Mouse (Mus musculus): ENCODE measurements around the gene Prrt1.

The Prrt1 gene

GRCm38 (mm10) chr17:34649106-34649864 lies 20.0 kb downstream of the Prrt1 start:
- DNase-seq (ENCODE audit: low read depth, low spot score): no peak

GRCm38 (mm10) chr17:34650781-34651180 lies 21.4 kb downstream of the Prrt1 start:
- no peak for DNase-seq (ENCODE audit: low read depth, low spot score)

GRCm38 (mm10) chr17:34651507-34652221 lies 22.3 kb downstream of the Prrt1 start:
- DNase-seq (ENCODE audit: low read depth, low spot score): no peak

GRCm38 (mm10) chr17:34652546-34652945 lies 23.2 kb downstream of the Prrt1 start:
- DNase-seq (ENCODE audit: low read depth, low spot score): no peak

- DNase-seq (ENCODE audit: low read depth, low spot score): no peak
Observed at GRCm38 (mm10) chr17:34652985-34653384, 23.7 kb downstream of the Prrt1 start.

- DNase-seq (ENCODE audit: low read depth, low spot score): no peak
Observed at GRCm38 (mm10) chr17:34653746-34654285, 24.5 kb downstream of the Prrt1 start.

DNA sequence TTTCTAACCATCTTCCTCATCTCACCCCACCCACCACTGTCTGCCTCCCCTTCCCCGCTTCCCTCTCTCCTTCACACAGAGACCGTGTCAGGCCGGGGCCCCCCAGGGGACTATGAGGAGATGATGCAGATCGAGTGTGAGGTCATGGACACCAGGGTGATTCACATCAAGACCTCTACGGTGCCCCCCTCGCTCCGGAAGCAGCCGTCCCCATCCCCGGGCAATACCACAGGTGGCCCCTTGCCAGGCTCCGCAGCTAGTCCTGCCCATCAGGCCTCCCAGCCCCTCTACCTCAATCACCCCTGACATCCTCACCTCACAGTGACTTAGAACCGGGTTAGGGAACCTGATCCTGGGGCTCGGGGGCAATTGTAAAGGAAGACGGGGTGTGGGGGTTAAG lies 25.1 kb downstream of the Prrt1 start:
- DNase-seq (ENCODE audit: low read depth, low spot score): no peak

DNA sequence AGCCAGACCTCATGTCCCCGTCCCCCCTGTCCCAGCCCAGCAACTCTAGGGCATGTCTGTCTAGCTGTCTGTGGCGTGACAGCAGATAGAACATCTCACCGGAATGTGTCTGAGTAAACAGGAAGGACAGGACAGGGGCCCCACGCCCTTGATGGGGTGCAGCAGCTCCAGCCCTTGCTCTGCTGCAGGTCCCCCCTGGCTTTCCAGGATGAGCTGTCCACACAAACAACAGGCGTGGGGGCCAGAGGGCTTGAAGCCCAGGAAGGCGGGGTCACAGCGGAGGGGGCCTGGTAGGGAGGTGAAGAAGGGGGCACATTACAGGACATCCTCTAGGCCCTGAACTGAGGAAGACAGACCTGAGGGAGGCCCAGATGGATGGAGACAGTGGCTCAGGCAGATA lies 25.8 kb downstream of the Prrt1 start:
- DNase-seq (ENCODE audit: low read depth, low spot score): no peak

GRCm38 (mm10) chr17:34655581-34655991 lies 26.3 kb downstream of the Prrt1 start:
- no peak for DNase-seq (ENCODE audit: low read depth, low spot score)

DNA sequence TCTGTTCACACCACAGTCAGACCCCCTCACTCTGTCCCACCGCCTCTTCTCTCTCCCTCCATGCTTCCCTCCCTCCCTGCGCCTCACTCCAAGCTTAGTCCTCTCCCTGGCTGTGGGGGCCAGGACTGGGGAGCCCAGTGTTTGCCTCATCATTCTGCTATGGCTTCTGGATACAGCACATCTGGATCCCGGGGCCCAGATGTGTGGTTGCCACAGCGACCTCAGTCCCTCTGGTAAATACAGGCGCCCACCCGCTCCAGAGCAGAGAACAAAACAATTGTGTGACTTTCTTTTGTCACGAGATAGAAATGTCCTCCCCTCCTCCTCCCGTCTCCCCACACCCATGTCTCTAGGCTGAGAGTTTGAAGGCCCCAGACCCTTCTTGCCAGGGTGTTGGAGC lies 27.3 kb downstream of the Prrt1 start:
- DNase-seq (ENCODE audit: low read depth, low spot score): no peak

DNA sequence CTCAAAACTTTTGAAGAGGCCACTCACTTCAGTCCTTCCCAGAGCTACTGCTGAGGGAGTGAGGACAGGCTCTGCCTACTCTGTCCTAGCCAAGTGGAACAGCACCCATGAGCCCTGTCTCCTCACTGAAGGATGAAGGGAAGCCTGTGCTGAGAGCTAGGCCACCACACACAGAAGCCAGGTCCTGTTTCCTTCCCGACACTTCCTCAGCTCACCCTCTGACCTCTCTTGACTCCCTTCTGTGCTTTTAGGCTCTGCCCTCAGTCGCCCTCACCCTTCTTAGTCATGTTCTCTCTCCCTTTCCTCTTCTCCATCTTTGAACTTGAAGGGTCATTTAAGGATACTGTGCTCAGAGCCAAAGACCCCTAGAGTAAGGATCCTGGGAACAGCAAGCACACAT lies 27.9 kb downstream of the Prrt1 start:
- DNase-seq (ENCODE audit: low read depth, low spot score): no peak

GRCm38 (mm10) chr17:34658145-34658544 lies 28.8 kb downstream of the Prrt1 start:
- DNase-seq (ENCODE audit: low read depth, low spot score): no peak

GRCm38 (mm10) chr17:34658591-34658990 lies 29.3 kb downstream of the Prrt1 start:
- no peak for DNase-seq (ENCODE audit: low read depth, low spot score)

DNA sequence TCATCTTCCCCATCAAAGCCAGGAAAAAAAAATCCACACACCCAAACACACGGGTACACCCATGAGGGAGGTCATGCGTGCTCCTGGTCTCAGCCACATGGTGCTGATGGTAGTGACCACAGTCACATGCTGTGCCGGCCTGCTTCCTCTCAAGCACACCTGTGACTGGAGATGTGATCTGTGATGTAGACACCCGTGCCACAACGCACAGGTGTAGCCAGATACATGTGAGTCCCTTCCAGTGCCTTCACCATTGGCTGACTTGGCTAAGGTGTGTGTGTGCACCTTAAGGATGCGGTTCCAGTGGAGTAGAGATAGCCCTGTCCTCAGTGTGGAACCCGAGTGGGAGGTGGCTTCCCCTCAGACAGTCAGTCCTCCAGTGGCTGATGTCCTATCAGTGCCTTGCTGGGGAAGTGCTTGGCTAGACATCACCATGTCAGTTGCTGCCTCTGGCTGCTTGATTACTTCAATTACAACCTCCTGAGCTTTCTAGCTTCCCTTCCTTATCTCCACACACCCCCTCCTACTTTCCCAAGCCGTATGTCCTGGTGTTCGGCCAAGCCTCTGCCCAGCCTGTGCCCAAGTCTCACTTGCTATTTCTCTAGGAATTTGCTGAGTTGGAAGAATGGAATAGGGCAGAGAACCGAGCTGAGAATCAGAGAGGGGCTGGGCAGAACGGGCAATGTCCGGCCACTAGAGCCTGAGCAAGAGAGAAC lies 30.0 kb downstream of the Prrt1 start:
- DNase-seq (ENCODE audit: low read depth, low spot score): no peak

- no peak for DNase-seq (ENCODE audit: low read depth, low spot score)
Observed at GRCm38 (mm10) chr17:34659897-34660214, 30.5 kb downstream of the Prrt1 start.

GRCm38 (mm10) chr17:34660259-34660820 lies 31.0 kb downstream of the Prrt1 start:
- DNase-seq (ENCODE audit: low read depth, low spot score): no peak

- DNase-seq (ENCODE audit: low read depth, low spot score): no peak
Observed at GRCm38 (mm10) chr17:34661121-34661591, 31.8 kb downstream of the Prrt1 start.

- no peak for DNase-seq (ENCODE audit: low read depth, low spot score)
Observed at GRCm38 (mm10) chr17:34662468-34662867, 33.1 kb downstream of the Prrt1 start.

- DNase-seq (ENCODE audit: low read depth, low spot score): no peak
Observed at GRCm38 (mm10) chr17:34662978-34663377, 33.6 kb downstream of the Prrt1 start.

DNA sequence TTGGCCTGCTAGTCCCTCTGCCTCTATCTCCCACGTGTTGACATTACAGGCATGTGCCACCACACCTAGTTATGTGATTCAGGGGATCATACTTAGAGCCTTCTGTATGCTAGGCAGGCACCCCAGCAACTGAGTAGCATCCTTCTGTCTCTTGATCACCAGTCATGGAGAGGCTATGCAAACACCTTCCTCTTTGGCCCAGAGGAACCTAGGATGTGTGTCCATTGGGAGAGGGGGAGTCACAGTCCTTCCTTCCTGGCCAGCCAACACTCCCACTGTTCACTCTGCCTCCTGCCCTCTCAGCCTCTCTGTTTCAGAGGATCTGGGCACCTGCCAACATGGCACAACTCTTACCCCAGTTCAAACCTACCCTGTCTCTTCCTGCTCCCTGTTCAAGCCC lies 34.2 kb downstream of the Prrt1 start:
- no peak for DNase-seq (ENCODE audit: low read depth, low spot score)

DNA sequence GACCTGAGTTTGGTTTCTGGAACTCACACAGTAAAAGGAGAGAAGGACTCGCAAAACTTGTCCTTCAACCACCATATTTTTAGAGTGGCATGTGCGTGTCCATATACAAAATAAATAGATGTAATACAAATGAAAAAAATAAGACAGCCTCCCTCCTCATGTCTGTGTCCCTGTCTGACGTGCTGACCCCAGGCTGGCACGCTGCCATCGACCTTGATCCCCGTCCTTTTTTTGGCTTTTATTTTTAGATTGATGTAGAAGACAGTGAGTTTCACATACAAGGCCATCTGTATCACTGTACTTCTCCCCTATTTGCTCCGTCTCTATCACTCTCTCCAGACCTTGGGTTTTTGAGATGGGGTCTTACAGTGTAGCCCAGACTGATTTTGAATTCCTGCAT lies 35.1 kb downstream of the Prrt1 start:
- no peak for DNase-seq (ENCODE audit: low read depth, low spot score)

DNA sequence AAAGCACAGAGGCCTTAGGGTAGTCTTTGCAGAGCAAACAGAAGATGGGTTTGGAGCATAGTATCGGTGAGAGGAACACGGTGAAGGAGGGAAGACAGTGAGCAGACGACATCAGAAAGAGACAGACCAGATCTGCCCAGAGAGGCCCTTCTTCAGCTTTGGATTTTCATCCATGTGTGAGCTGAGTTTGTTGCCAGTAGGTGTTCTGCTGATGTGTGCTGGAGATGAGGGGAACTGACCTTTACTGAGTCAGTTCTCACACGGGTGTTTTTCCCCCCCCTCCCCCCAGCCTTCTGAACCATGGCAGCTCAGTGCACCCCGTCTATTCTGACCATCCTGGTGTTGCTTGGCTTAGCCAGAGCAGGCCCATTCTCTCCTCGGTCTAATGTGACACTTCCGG lies 40.9 kb downstream of the Prrt1 start, which contains the start of gene Tnxb:
Gene Tnxb, plus strand, starts transcription at position 301 of the 400 bp plus-strand sequence.
- no peak for DNase-seq (ENCODE audit: low read depth, low spot score)
